Mouse (Mus musculus) regulatory T cell (primary cell): ENCODE results near the gene Cited4.

Source experiments
- in situ Hi-C: fragments of 300-600 bp; cut with MboI, MseI; formaldehyde crosslinking; loops from one replicate; pipeline ENCODE4 v1.15.1; 2025; ENCODE audit warnings: high pct_unique_total_duplicates

Cited4 gene

DNA sequence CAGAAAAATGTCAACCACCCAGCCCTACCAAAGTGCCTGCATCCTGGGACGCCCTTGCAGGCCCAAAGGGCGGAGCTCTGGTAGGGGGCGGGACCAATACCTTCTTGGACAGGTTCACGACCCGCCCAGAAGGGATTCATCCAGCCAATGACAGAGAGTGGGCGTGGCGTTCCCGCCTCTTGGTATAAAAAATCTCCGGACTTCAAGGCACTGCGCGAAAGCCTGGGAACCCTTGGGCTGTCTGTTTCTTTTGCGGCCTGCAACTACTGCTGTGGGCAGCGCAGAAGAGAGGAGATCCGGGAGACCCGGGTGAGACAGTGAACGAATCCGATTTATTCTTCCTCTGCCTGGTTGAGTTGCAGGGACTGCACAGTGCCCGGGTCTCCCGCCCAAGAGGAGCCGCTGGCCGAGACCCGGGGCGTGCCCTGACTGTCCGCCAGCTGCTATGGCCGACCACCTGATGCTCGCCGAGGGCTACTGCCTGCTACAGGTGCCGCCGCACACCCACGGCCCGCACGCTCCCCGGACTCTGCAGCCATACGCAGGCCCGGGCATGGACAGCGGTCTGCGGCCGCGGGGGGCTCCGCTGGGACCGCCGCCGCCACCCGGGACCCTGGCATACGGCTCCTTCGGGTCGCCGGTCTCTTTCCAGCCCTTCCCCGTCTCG lies at the start of gene Cited4:
Gene Cited4, plus strand, starts transcription at position 215 of the 667 bp plus-strand sequence.
- in situ Hi-C loops: no loop called here

DNA sequence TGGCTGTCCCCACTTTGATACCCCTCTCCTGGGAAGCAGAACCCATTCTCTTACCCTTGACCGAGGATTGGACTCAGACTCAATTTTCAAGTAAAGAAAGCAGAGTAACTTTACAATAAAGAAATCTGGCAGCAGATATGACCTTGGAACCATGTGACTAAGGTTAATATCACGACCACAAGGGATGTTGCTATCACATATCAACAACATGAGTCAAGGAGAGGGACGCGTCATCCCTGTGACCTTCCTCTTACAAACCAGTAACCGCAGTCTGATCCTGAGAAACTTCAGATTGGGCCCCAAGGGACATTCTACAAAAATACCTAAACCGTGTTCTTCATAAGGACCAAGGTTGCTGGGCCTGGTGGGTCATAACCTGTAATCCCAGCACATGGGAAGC lies 38.6 kb upstream of the Cited4 start:
- in situ Hi-C loops: loop anchor here (25.0 kb wide), 1 partner anchor 960 kb away; no protein-coding TSS in a partner anchor

DNA sequence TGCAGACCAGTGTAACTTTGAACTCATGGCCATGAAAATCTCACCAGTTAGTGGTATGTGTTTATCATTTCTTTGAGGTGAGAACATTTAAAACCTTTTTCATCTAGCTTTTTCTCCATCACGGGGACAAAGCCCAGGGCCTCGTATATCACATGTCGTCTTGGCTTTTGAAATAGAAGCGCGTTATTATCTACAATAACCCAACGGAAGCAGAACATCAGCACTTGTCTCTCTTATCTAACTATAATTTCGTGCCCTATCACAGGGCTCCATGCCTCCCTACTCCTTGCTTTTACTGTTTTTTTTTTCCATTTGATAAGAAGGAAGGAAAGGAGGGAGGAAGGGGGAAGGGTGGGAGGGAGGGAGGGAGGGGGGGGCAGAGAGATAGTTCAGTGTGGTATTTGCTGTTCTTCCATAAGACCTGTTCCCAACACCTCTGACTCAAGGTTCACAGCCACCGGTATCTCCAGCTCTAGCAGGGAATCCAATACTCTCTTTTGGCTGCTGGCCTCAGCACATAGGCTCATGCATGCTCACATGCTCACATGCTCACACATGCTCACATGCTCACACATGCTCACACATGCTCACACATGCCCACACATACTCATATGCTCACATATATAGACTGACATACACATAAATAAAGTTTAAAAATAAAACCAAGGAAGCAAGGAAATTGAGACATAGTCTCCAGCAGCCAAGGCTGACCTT lies 36.0 kb upstream of the Cited4 start:
- in situ Hi-C loops: loop anchor here (25.0 kb wide), 1 partner anchor 957 kb away; no protein-coding TSS in a partner anchor

DNA sequence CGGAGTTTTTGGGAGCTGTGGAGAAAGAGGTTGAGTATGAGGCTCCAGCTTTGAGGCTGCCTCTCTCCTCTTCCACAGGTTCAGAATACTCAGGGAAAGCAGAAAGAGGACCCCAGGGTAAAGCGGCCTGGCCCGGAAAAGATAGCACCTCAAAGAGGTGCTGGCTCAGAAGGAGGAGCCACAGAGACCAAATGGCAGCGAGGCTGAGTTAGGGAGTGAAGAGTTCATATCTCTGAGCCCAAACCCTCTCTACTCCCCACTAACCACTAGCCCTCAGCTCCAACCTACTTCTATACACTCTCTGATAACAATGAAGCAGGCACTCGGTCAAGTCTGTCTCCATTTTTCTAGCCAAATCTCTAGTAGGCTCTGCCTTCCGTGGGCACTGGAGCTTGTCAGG lies 34.5 kb upstream of the Cited4 start:
- in situ Hi-C loops: loop anchor here (25.0 kb wide), 1 partner anchor 955 kb away; no protein-coding TSS in a partner anchor

- in situ Hi-C loops: loop anchor here (25.0 kb wide), 1 partner anchor 952 kb away; no protein-coding TSS in a partner anchor
Measured at GRCm38 (mm10) chr4:120635351-120635750, 31.0 kb upstream of the Cited4 start.

DNA sequence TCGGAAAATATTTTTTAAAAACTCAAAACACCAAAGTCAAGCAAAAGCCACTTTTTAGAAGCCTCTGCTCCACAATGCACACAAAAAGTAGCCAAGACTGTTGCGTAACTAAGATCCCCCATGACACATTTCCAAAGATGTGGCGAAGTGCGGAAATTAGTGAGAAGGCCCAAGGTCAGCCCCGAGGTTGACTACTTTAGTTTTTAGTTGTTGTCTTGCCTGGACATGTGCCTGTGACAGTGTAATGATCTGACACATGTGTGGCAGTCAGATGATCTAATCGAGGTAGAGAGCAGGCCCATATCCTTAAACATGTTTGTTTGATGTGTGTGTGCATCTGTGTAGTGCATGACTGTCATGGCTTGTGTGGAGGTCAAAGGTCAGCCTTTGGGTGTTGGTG lies 24.4 kb upstream of the Cited4 start:
- in situ Hi-C loops: loop anchor here (25.0 kb wide), 1 partner anchor 945 kb away; no protein-coding TSS in a partner anchor

GRCm38 (mm10) chr4:120643899-120644298 lies 22.5 kb upstream of the Cited4 start:
- in situ Hi-C loops: loop anchor here (25.0 kb wide), 1 partner anchor 943 kb away; no protein-coding TSS in a partner anchor

DNA sequence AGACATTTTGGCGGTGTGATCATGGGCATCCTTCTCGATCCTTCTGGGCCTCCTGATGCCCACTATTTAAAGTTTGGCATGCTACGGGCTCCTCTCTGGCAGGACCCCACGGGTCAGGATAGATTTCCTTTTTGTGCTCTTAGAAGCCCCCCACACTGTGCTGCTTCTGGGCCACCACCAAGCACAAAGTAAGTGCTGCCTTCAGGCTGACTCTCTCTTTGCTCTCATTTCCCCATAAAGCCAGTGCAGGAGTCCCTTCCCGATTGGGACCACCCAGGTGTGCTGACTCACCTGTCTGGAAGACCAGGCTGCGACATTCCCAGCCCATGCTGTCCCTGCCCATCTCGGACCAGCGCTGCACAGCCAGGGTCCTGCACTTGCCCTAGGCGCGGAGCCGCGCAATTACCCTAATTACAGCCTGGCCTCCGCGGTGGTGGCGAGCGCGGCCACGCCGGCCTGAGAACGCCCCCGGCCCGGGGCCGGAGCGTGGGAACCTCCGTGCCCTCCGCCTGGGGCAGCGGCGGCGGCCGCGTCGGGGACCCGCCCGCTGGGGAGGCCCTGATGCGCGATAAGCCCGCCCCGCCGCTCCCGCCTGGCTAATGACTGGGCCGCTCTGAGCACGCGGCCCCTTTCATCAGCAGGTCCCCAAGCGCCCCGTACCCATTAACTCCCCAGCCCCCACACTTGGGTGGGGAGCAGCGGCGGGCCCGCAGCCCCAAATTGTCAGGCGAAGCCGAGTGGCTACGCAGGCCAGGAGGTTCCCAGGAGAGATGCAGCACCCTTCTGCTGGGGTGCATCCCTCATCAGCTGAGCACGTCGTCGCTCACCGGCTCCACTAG lies 16.8 kb upstream of the Cited4 start:
- in situ Hi-C loops: loop anchor here (25.0 kb wide), 1 partner anchor 938 kb away; no protein-coding TSS in a partner anchor

- in situ Hi-C loops: no loop called here
Measured at GRCm38 (mm10) chr4:120650208-120650592, 16.2 kb upstream of the Cited4 start.

DNA sequence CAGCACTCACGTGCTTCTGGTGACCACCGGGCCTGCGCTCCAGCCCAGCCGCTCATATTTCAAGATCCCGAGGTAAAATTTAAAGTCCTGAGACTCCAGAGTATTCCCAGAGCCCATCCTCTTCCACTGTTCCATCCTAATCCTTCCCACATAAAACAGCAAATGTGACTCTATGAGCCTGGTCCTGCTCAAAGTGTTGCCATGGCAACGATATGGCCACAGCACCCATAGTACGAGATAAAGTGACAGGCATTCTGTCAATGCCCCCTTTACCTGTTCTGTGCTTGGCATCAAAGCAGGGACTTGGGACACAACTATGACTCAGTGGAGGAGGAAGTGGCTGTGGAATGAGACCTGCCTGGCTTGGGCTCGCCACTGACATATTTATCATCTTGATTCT lies 10.5 kb upstream of the Cited4 start:
- in situ Hi-C loops: no loop called here

- in situ Hi-C loops: no loop called here
Measured at GRCm38 (mm10) chr4:120660485-120660884, 5.9 kb upstream of the Cited4 start.

GRCm38 (mm10) chr4:120664601-120665000 lies 1.8 kb upstream of the Cited4 start:
- in situ Hi-C loops: no loop called here

DNA sequence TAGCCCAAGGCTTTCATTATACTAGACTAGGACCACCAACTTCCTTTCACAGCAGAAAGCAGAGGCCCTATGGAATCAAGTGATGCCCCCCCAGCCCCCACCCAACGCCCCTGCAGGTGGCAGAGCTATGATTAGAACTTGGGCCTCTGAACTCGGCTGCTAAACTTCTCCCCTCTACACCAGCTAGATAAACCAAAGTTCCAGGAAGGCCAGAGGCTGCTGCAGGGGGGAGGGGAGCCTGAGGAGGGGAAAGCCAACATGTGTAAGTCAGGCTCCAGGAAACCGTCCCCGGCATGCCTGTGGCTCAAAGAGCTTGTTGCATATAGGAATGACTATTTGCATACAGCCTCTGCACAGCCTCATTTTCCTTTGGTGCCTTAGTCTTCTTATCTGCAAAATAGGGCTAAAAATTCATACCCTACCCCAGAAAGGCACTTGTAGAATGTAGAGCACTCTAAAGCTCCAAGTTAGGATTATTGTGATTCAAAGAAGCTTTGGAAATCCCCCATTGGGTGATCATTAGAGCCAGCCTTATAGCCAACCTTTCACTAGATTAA lies 1.1 kb upstream of the Cited4 start:
- in situ Hi-C loops: no loop called here

DNA sequence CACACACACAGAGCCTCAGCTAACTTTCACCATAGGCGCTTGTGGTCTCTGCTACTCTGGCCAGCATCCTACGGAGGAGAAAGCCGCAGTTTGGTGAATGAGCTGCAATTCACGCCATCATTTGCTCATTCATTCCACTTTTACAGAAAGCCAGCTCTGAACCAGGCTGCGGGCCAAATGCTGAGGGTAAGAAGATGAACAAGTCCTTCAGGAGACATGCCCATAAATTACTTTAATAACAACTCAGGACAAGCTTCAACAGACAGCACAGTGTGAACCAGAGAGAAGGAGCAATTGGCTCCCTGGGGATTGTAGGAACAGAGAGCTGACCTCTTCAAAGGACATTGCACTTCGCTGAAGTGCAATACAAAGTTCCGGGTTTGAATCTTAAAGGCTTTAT lies 590 bp upstream of the Cited4 start:
- in situ Hi-C loops: no loop called here

- in situ Hi-C loops: no loop called here
Measured at GRCm38 (mm10) chr4:120667045-120667501, 701 bp downstream of the Cited4 start.

GRCm38 (mm10) chr4:120667555-120667954 lies 1.2 kb downstream of the Cited4 start:
- in situ Hi-C loops: no loop called here

DNA sequence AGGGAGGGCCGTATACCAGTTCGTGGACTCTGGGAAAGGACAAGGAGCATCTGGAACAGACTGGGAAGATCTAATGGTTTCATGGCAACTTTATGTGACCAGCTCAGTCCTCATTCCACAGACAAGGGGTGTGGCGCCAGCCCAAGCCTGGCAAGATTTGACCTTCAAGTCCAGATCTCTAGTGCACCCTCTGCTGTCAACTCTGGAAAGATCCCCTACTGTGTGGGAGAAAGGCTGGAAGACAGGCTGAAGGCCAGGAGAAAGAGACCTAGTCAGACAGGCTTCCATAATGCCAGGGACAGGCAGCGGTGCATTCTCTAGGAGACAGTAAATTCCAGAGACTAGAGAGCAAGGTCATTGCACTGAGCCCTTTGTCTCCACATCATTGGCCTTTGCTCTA lies 2.2 kb downstream of the Cited4 start:
- in situ Hi-C loops: no loop called here

- in situ Hi-C loops: no loop called here
Measured at GRCm38 (mm10) chr4:120669585-120669984, 3.2 kb downstream of the Cited4 start.

- in situ Hi-C loops: no loop called here
Measured at GRCm38 (mm10) chr4:120671046-120671445, 4.7 kb downstream of the Cited4 start.

- in situ Hi-C loops: no loop called here
Measured at GRCm38 (mm10) chr4:120673606-120674005, 7.2 kb downstream of the Cited4 start.

DNA sequence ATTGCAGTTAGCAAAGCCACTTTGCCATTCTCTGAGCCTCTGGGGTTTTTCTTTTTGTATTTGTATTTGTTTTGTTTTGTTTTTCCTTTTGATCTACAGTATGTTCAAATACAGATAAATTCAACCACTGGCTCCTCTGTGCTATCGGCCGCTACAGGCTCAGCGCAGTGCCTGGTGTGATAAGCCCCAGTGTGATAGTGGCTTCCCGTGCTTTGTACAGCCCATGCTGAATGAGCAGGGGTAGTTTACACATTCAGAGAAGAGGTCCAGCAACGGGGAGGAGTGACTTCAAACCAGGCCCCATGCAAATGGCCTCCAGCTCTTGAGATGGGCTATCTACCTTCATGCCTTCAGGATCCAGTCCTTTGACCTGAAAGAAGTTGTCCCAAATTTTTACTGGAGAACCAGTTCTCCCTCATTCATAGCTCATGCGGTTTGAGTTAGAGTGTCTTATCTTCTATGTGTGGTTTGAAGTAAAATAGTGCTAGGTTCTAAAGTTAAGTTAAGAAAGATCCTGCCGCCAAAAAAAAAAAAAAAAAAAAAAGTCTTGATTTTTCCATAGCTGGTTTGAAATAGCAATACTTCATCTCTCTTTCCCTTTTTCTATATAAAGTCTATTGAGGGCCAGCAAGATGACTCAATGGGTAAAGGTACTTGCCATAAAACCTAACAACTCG lies 8.5 kb downstream of the Cited4 start:
- in situ Hi-C loops: no loop called here
